25 mouse cellular contexts compared by ENCODE assay signal in the genomic region with DNA sequence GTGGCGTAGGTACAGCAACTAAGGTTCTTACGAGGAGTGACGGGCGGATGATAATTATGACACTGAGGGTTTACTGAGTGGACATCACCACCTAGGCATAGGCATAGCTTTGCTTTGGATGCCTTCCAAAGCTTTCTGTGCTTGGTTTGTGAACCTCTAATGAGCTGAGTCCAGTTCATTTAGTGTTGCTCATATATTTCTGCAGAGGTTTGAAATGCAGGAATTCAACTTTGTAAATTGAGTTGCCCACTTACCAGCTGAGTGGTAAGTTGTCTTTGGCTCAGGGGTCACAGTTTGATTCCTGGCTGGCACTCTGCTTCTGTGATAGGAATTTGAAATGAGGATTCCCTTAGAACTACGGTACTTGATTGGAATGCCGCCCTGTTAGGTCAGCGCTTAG. TPM values are rescaled to one million over a fixed set of nuclear protein-coding genes. Genes with fewer than 3 reads are reported as not detected.
DNase-seq lines count a peak whose midpoint lies in the region; ATAC-seq and TF ChIP-seq lines count a peak whose summit lies in the region.
"Had no signal": no experiment of that assay in that cellular context is flagged by ENCODE, and none has a peak within 500 bp of the region (broad histone marks: within the 10 kb centered on the region; RNA-seq: fewer than 3 reads in every experiment).

No protein-coding gene starts in this region.

- no peak for DNase-seq in heart, postnatal 0 days (ENCODE audit: low spot score)
- peak; percentile 37 for DNase-seq in kidney, adult 18-20 months
- no peak for DNase-seq in kidney, postnatal 4 days
- peak; percentile 44 for DNase-seq in brain, embryonic 14.5 days (ENCODE audit: low read depth)
- DNase-seq: adrenal gland, postnatal 14 days; cerebellum, adult 2 months; cerebellum, postnatal 14 days; gastrocnemius, postnatal 10 days; layer of hippocampus, postnatal 36 days; left cerebral cortex, postnatal 4 days; liver, embryonic 13.5 days; lung, adult 2 months; lung, postnatal 14 days; right cerebral cortex, adult 18-20 months; thymus, adult 18-20 months; thymus, postnatal 25 days had no signal

- H3K36me3 ChIP-seq in heart, postnatal 0 days (replicated peaks; ENCODE audit: control insufficient read depth, insufficient read depth, low read length) = 0 out of 2 replicates have a peak, but pooled peaks cover 9% of the 10 kb centered on the region
- H3K36me3 ChIP-seq in heart, embryonic 12.5 days = 0 out of 2 replicates have a peak, but pooled peaks cover 5% of the 10 kb centered on the region
- H3K36me3 ChIP-seq in midbrain, embryonic 16.5 days (ENCODE audit: control insufficient read depth, insufficient read depth, low read length) = no peaks in the 10 kb centered on the region
- H3K36me3 ChIP-seq in midbrain, embryonic 15.5 days (replicated peaks) = no peaks in the 10 kb centered on the region
- H3K36me3 ChIP-seq in intestine, embryonic 16.5 days (ENCODE audit: control insufficient read depth, insufficient read depth, low read length) = peaks cover 2% of the 10 kb centered on the region; the same call in 1 of the 2 replicates
- H3K36me3 ChIP-seq: liver, embryonic 13.5 days had no signal

- no peaks in the 10 kb centered on the region for H3K4me1 ChIP-seq in heart, postnatal 0 days (ENCODE audit: control insufficient read depth, insufficient read depth)
- H3K4me1 ChIP-seq in heart, embryonic 12.5 days (replicated peaks) = peaks cover 22% of the 10 kb centered on the region
- peaks cover 16% of the 10 kb centered on the region for H3K4me1 ChIP-seq in midbrain, embryonic 16.5 days (ENCODE audit: control insufficient read depth, insufficient read depth, low read length)
- peaks cover 14% of the 10 kb centered on the region for H3K4me1 ChIP-seq in midbrain, embryonic 15.5 days
- H3K4me1 ChIP-seq in intestine, embryonic 16.5 days (ENCODE audit: control insufficient read depth, insufficient read depth, low read length) = no peaks in the 10 kb centered on the region

- no peak for TF ChIP-seq CTCF in heart, postnatal 0 days (IDR thresholded peaks at IDR 0.05; ENCODE audit: low read depth)
- TF ChIP-seq CTCF in brain, embryonic 14.5 days (IDR thresholded peaks at IDR 0.05; ENCODE audit: borderline replicate concordance, extremely low read depth, insufficient read depth, insufficient read length) = no peak

- H3K27ac ChIP-seq in heart, postnatal 0 days (ENCODE audit: low read depth) = no peak overlapping the region
- no peak overlapping the region for H3K27ac ChIP-seq in heart, embryonic 12.5 days (ENCODE audit: poor library complexity, severe bottlenecking)
- H3K27ac ChIP-seq in midbrain, embryonic 16.5 days (ENCODE audit: low read length) = no peak overlapping the region
- no peak overlapping the region for H3K27ac ChIP-seq in midbrain, embryonic 15.5 days
- no peak overlapping the region for H3K27ac ChIP-seq in intestine, embryonic 16.5 days (ENCODE audit: low read length)
- H3K27ac ChIP-seq: forebrain, embryonic 12.5 days; liver, embryonic 13.5 days; stomach, postnatal 0 days had no signal

- no peaks in the 10 kb centered on the region for H3K27me3 ChIP-seq in heart, postnatal 0 days (ENCODE audit: control insufficient read depth, insufficient read depth, low read length)
- no peaks in the 10 kb centered on the region for H3K27me3 ChIP-seq in heart, embryonic 12.5 days (replicated peaks)
- no peaks in the 10 kb centered on the region for H3K27me3 ChIP-seq in midbrain, embryonic 16.5 days (ENCODE audit: control insufficient read depth, insufficient read depth, low read depth, low read length)
- H3K27me3 ChIP-seq in midbrain, embryonic 15.5 days (replicated peaks) = no peaks in the 10 kb centered on the region
- no peaks in the 10 kb centered on the region for H3K27me3 ChIP-seq in intestine, embryonic 16.5 days (replicated peaks; ENCODE audit: control insufficient read depth, insufficient read depth, low read length)
- H3K27me3 ChIP-seq: forebrain, embryonic 12.5 days; liver, embryonic 13.5 days had no signal

- H3K4me3 ChIP-seq in heart, postnatal 0 days (ENCODE audit: low read depth, low read length) = no peak overlapping the region
- no peak overlapping the region for H3K4me3 ChIP-seq in heart, embryonic 12.5 days
- H3K4me3 ChIP-seq in midbrain, embryonic 16.5 days (ENCODE audit: low read depth, low read length) = no peak overlapping the region
- no peak overlapping the region for H3K4me3 ChIP-seq in midbrain, embryonic 15.5 days
- no peak overlapping the region for H3K4me3 ChIP-seq in intestine, embryonic 16.5 days (ENCODE audit: low read length)
- H3K4me3 ChIP-seq: erythroblast, embryonic 14.5 days; forebrain, embryonic 12.5 days; liver, embryonic 13.5 days had no signal

- TF ChIP-seq POLR2A in brain, embryonic 14.5 days (IDR thresholded peaks at IDR 0.05; ENCODE audit: borderline replicate concordance, extremely low read depth, insufficient read depth, insufficient read length, poor library complexity, severe bottlenecking) = no peak

- no peak overlapping the region for H3K9ac ChIP-seq in heart, postnatal 0 days (replicated peaks; ENCODE audit: low read depth, low read length)
- H3K9ac ChIP-seq in heart, embryonic 12.5 days = no peak overlapping the region
- H3K9ac ChIP-seq in midbrain, embryonic 16.5 days (ENCODE audit: low read depth, low read length) = no peak overlapping the region
- no peak overlapping the region for H3K9ac ChIP-seq in midbrain, embryonic 15.5 days
- H3K9ac ChIP-seq in intestine, embryonic 16.5 days (ENCODE audit: low read depth, low read length) = no peak overlapping the region
- H3K9ac ChIP-seq: forebrain, embryonic 12.5 days; liver, embryonic 13.5 days had no signal

- no peak for TF ChIP-seq EP300 in heart, postnatal 0 days (IDR thresholded peaks at IDR 0.05; ENCODE audit: low read depth)

- WGBS in heart, postnatal 0 days = 44% methylated on average over 7 of the region's 7 CpGs
- WGBS in heart, embryonic 12.5 days = 74% methylated on average over 7 of the region's 7 CpGs
- WGBS in midbrain, embryonic 16.5 days = 50% methylated on average over 7 of the region's 7 CpGs
- WGBS in midbrain, embryonic 15.5 days = 52% methylated on average over 7 of the region's 7 CpGs
- 87% methylated on average over 7 of the region's 7 CpGs for WGBS in intestine, embryonic 16.5 days

- no peak overlapping the region for H3K4me2 ChIP-seq in heart, postnatal 0 days (ENCODE audit: low read depth, low read length)
- no peak overlapping the region for H3K4me2 ChIP-seq in heart, embryonic 12.5 days
- no peak overlapping the region for H3K4me2 ChIP-seq in midbrain, embryonic 16.5 days (ENCODE audit: low read length)
- H3K4me2 ChIP-seq in midbrain, embryonic 15.5 days = no peak overlapping the region
- H3K4me2 ChIP-seq in intestine, embryonic 16.5 days (ENCODE audit: low read depth, low read length) = no peak overlapping the region
- H3K4me2 ChIP-seq: forebrain, embryonic 12.5 days; liver, embryonic 13.5 days had no signal

- no peaks in the 10 kb centered on the region for H3K9me3 ChIP-seq in heart, postnatal 0 days (replicated peaks; ENCODE audit: control insufficient read depth, low read length)
- no peaks in the 10 kb centered on the region for H3K9me3 ChIP-seq in heart, embryonic 12.5 days (replicated peaks)
- no peaks in the 10 kb centered on the region for H3K9me3 ChIP-seq in midbrain, embryonic 16.5 days (replicated peaks; ENCODE audit: control insufficient read depth, low read length, poor library complexity, severe bottlenecking)
- H3K9me3 ChIP-seq in midbrain, embryonic 15.5 days = no peaks in the 10 kb centered on the region
- no peaks in the 10 kb centered on the region for H3K9me3 ChIP-seq in intestine, embryonic 16.5 days (ENCODE audit: control insufficient read depth, low read length)
- H3K9me3 ChIP-seq: forebrain, embryonic 12.5 days; G1E; liver, embryonic 13.5 days had no signal

- peak; percentile 27; the same call in 1 of the 2 replicates for ATAC-seq in heart, postnatal 0 days (ENCODE audit: insufficient read depth, low read depth)
- no peak for ATAC-seq in heart, embryonic 12.5 days (ENCODE audit: insufficient number of reproducible peaks, low FRiP score)
- ATAC-seq in midbrain, embryonic 16.5 days = peak; percentile 38; the same call in 1 of the 2 replicates
- ATAC-seq in midbrain, embryonic 15.5 days (replicated peaks) = no peak
- ATAC-seq in intestine, embryonic 16.5 days = no peak
- ATAC-seq: intestine, postnatal 0 days had no signal

RNA-seq across cellular contexts. Expression of a gene that starts 49.7 kb away (rescaled TPM):
- total RNA-seq in heart, postnatal 0 days (2014; rRNA removed; ENCODE audit: low replicate concordance) = 26.8 and 27.3 TPM in 2 replicates
- polyA plus RNA-seq in heart, postnatal 0 days (2015; fragmentation: Nextera tagmentation; extraction: Ambion mirVana) = 4.1 and 4.4 TPM in 2 replicates
- polyA plus RNA-seq in heart, embryonic 12.5 days (2016; fragmentation: Nextera tagmentation; extraction: Ambion mirVana) = 8.1 and 8.7 TPM in 2 replicates
- 13.1 and 13.2 TPM in 2 replicates for polyA plus RNA-seq in midbrain, embryonic 16.5 days (2015; fragmentation: Nextera tagmentation; extraction: Ambion mirVana)
- polyA plus RNA-seq in midbrain, embryonic 15.5 days (2015; fragmentation: Nextera tagmentation; extraction: Ambion mirVana) = 14.4 and 16.5 TPM in 2 replicates
- 22.0 and 41.6 TPM in 2 replicates for polyA plus RNA-seq in brain, embryonic 14.5 days (2012; rRNA removed)
- 5.8 and 6.5 TPM in 2 replicates for polyA plus RNA-seq in intestine, embryonic 16.5 days (2015; fragmentation: Nextera tagmentation; extraction: Ambion mirVana)

Comparison
In these comparisons a context has a peak if more than half of its experiments do, and no peak if none do; other contexts are left out.
1. ATAC-seq: peak in heart, postnatal 0 days (single experiment) and midbrain, embryonic 16.5 days (single experiment); none in heart, embryonic 12.5 days (single experiment), midbrain, embryonic 15.5 days (single experiment) and intestine, embryonic 16.5 days (single experiment).
2. DNase-seq: peak in kidney, adult 18-20 months (single experiment) and brain, embryonic 14.5 days (single experiment); none in heart, postnatal 0 days (single experiment) and kidney, postnatal 4 days (0 of 2).